Mouse (Mus musculus) forebrain, postnatal 0 days (tissue): ENCODE measurements around the gene Zdhhc6. TPM values are rescaled to one million over a fixed set of nuclear protein-coding genes. Genes with fewer than 3 reads are reported as not detected.
A peak's percentile ranks its signal among the peaks of the same experiment; 100 is the strongest.

ENCODE experiments used
- ATAC-seq: fragments of 200-750 bp; cut with Nextera tagmentation; 2 replicates; pipeline ENCODE4 v1.8.0; 2017; ENCODE audit warnings: mild to moderate bottlenecking, moderate library complexity
- DNase-seq: peaks from one replicate; pipeline ENCODE4 v3.0.0-alpha.2; 2015
- H3K27ac ChIP-seq: fragments of 300-500 bp; sonication (generic); 2 replicates; pipeline ENCODE4 v1.5.1; 2014; ENCODE audit warnings: low read depth, mild to moderate bottlenecking, antibody characterized with exemption, low read length, moderate library complexity, mixed read lengths
- H3K27me3 ChIP-seq: fragments of 300-500 bp; sonication (generic); 2 replicates; pipeline ENCODE4 v1.6.1; 2014; ENCODE audit warnings: mild to moderate bottlenecking, low read length, mixed read lengths; ENCODE audit not compliant: insufficient read depth
- H3K36me3 ChIP-seq: fragments of 300-500 bp; sonication (generic); 2 replicates; pipeline ENCODE4 v1.6.1; 2014; ENCODE audit warnings: mild to moderate bottlenecking, moderate library complexity; ENCODE audit not compliant: insufficient read depth
- H3K4me1 ChIP-seq: fragments of 300-500 bp; sonication (generic); 2 replicates; pipeline ENCODE4 v1.6.1; 2014; ENCODE audit warnings: antibody characterized with exemption; ENCODE audit not compliant: insufficient read depth
- H3K4me2 ChIP-seq: fragments of 300-500 bp; sonication (generic); 2 replicates; pipeline ENCODE4 v1.6.1; 2014; ENCODE audit warnings: low read depth, mild to moderate bottlenecking, moderate library complexity
- H3K4me3 ChIP-seq: fragments of 300-500 bp; sonication (generic); 2 replicates; pipeline ENCODE4 v1.5.1; 2014; ENCODE audit warnings: low read depth, low read length, mixed read lengths
- H3K9ac ChIP-seq: fragments of 300-500 bp; sonication (generic); 2 replicates; pipeline ENCODE4 v1.6.1; 2014; ENCODE audit warnings: mild to moderate bottlenecking
- H3K9me3 ChIP-seq: fragments of 300-500 bp; sonication (generic); 2 replicates; pipeline ENCODE4 v1.6.1; 2016; ENCODE audit warnings: low read length
- CTCF ChIP-seq: sonication (generic); IDR thresholded peaks from 2 replicates; pipeline ENCODE4 v1.5.1; 2016; ENCODE audit warnings: antibody characterized with exemption, control low read depth, low read depth
- WGBS: fragments of 180-500 bp; shearing (Covaris S2); extraction: QIAGEN DNeasy Blood & Tissue Kit; methylation state at CpG from one replicate; pipeline ENCODE4 v1.1.7; 2014; 5-methylcytosine and 5-hydroxymethylcytosine counted together
- polyA plus RNA-seq: library from polyadenylated mRNA; unstranded; fragments of >200 nt; fragmentation: Nextera tagmentation; extraction: Ambion mirVana; gene quantifications from 2 replicates; pipeline ENCODE4 v1.2.1, GENCODE M21; 2015
- total RNA-seq: library from RNA; depleted of rRNA; stranded (reverse); fragments of >200 nt; gene quantifications from 2 replicates; pipeline ENCODE4 v1.2.3, GENCODE M21; 2014

Zdhhc6 gene
- total and polyA plus RNA-seq, 2 experiments from 2014 or later: 39.4 to 48.0 TPM

- H3K4me2 ChIP-seq: no peak overlapping the region
- H3K4me3 ChIP-seq: no peak overlapping the region
- DNase-seq: no peak
- H3K27ac ChIP-seq: no peak overlapping the region
- WGBS: 76% methylated on average over 6 of the region's 6 CpGs
- no peak for ATAC-seq
- H3K9me3 ChIP-seq: no peaks in the 10 kb centered on the region
- no peaks in the 10 kb centered on the region for H3K4me1 ChIP-seq
- H3K27me3 ChIP-seq: no peaks in the 10 kb centered on the region
- no peak for TF ChIP-seq CTCF
- no peaks in the 10 kb centered on the region for H3K36me3 ChIP-seq
- no peak overlapping the region for H3K9ac ChIP-seq
Observed at GRCm38 (mm10) chr19:55239766-55240426, 75.9 kb downstream of the Zdhhc6 start.

DNA sequence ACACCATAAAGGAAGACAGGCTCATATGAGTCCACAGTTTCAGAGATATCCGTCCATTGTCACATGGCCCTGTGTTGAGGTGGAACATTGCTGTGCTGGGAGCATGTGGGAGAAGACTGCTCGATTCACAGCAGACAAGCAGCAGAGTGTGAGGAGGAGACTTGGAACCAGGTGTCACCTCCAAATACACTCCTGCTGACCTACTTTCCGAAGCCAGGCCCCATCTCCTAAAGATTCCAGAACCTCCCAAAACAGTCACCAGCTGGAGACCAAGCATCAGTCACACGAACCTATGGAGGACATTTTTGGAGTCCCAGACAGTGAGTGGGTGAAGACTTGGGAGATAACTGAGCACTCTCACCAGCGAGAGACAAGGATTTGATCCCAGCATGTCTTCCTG lies 79.3 kb downstream of the Zdhhc6 start:
- DNase-seq: no peak
- no peaks in the 10 kb centered on the region for H3K27me3 ChIP-seq
- ATAC-seq: no peak
- H3K36me3 ChIP-seq: no peaks in the 10 kb centered on the region
- no peak for TF ChIP-seq CTCF
- H3K27ac ChIP-seq: no peak overlapping the region
- WGBS: 88% methylated on average over 5 of the region's 5 CpGs
- H3K9me3 ChIP-seq: no peaks in the 10 kb centered on the region
- H3K4me1 ChIP-seq: no peaks in the 10 kb centered on the region
- no peak overlapping the region for H3K9ac ChIP-seq
- H3K4me3 ChIP-seq: no peak overlapping the region
- H3K4me2 ChIP-seq: no peak overlapping the region

DNA sequence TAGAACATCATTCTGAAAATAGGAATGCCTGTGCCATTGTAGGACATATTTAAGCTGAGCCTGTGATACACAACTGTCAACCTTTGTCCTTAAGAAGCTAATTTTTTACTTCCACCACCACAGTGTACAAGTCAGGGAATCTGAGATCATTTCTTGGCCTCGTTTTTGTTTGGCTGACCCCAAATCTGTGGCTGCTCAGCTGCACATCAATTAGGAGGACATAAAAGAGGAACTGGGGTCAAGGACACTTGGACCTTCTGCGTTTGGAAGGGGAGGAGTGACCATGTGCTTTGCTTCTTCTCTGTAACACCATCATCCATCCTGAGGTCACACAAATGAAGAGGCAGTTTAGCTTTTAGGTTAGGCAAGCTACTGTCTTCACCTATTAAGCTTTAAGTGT lies 79.8 kb downstream of the Zdhhc6 start:
- DNase-seq (no peak), ATAC-seq (no peak)
- no peaks in the 10 kb centered on the region for H3K4me1 ChIP-seq
- no peak overlapping the region for H3K4me2 ChIP-seq
- no peaks in the 10 kb centered on the region for H3K27me3 ChIP-seq
- 57% methylated on average over 2 of the region's 2 CpGs for WGBS
- no peak overlapping the region for H3K4me3 ChIP-seq
- H3K27ac ChIP-seq: no peak overlapping the region
- no peaks in the 10 kb centered on the region for H3K36me3 ChIP-seq
- no peaks in the 10 kb centered on the region for H3K9me3 ChIP-seq
- no peak for TF ChIP-seq CTCF
- H3K9ac ChIP-seq: no peak overlapping the region

GRCm38 (mm10) chr19:55232136-55232535 lies 83.7 kb downstream of the Zdhhc6 start:
- Histone ChIP-seq H3K4me1 (no peaks in the 10 kb centered on the region), H3K4me2 (no peak overlapping the region), H3K27me3 (no peaks in the 10 kb centered on the region), H3K4me3 (no peak overlapping the region), H3K9ac (no peak overlapping the region), H3K36me3 (no peaks in the 10 kb centered on the region), H3K9me3 (no peaks in the 10 kb centered on the region), H3K27ac (no peak overlapping the region)
- 78% methylated on average over 8 of the region's 8 CpGs for WGBS
- ATAC-seq (no peak), DNase-seq (no peak)
- TF ChIP-seq CTCF: no peak

DNA sequence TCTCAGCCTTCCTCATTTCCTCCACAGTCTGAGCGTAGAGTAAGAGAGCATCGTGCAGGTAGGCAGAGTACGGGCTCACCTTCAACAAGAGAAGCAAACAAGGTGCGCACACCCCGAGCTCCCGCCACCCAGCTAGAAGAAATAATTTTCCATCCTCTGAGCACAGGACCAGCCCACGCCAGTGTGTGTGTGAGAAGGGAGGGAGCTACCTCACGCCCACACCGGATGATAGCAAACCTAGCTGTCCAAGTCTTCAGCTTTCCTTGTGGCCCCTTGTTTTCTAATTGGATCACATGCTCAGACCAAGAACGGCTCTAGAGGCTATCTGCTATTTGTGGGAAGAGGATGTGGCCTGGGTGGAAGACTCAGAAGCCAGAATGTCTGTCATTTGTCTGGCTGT lies 84.8 kb downstream of the Zdhhc6 start:
- Histone ChIP-seq H3K4me3 (no peak overlapping the region), H3K9ac (no peak overlapping the region), H3K9me3 (no peaks in the 10 kb centered on the region), H3K4me1 (no peaks in the 10 kb centered on the region), H3K27ac (no peak overlapping the region), H3K4me2 (no peak overlapping the region), H3K27me3 (no peaks in the 10 kb centered on the region), H3K36me3 (no peaks in the 10 kb centered on the region)
- WGBS: 79% methylated on average over 10 of the region's 10 CpGs
- no peak for DNase-seq
- TF ChIP-seq CTCF: no peak
- no peak for ATAC-seq

DNA sequence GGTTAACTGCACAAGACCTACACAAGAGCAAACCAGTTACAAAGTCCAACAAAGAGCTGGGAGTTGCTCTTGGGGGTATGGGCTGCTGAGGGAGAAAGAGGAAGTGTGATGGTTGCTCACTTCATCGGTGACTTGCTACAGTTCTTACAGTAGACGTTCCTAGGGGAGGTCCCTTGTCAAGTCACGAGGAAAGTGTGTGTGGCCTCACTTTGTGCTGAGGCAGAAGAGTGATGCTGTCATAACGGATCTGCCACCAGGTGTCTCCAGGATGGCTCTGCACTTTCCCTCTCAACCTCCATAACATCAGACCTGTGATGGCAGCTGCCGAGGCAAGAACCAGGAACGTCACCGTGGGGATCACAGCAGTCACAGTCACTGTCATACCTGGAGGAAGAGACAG lies 88.7 kb downstream of the Zdhhc6 start:
- no peaks in the 10 kb centered on the region for H3K9me3 ChIP-seq
- peak; percentile 31; the same call in 1 of the 2 replicates for TF ChIP-seq CTCF
- no peak overlapping the region for H3K27ac ChIP-seq
- H3K4me1 ChIP-seq: no peaks in the 10 kb centered on the region
- H3K4me3 ChIP-seq: no peak overlapping the region
- H3K9ac ChIP-seq: no peak overlapping the region
- ATAC-seq (no peak), DNase-seq (no peak)
- no peaks in the 10 kb centered on the region for H3K36me3 ChIP-seq
- WGBS: 80% methylated on average over 7 of the region's 7 CpGs
- H3K4me2 ChIP-seq: no peak overlapping the region
- H3K27me3 ChIP-seq: no peaks in the 10 kb centered on the region

GRCm38 (mm10) chr19:55226621-55227020 lies 89.2 kb downstream of the Zdhhc6 start:
- ATAC-seq: no peak
- H3K4me3 ChIP-seq: no peak overlapping the region

More at GRCm38 (mm10) chr19:55226621-55227020, 89.2 kb downstream of the Zdhhc6 start:
- H3K9ac ChIP-seq: no peak overlapping the region
- no peaks in the 10 kb centered on the region for H3K9me3 ChIP-seq
- WGBS: 59% methylated on average over 5 of the region's 5 CpGs
- TF ChIP-seq CTCF: no peak
- H3K27me3 ChIP-seq: no peaks in the 10 kb centered on the region
- no peak for DNase-seq
- H3K36me3 ChIP-seq: no peaks in the 10 kb centered on the region
- no peaks in the 10 kb centered on the region for H3K4me1 ChIP-seq
- no peak overlapping the region for H3K4me2 ChIP-seq
- H3K27ac ChIP-seq: no peak overlapping the region
